Mouse (Mus musculus) heart, adult 2 months (tissue): ENCODE results near the gene Eif3b. TPM values are rescaled to one million over a fixed set of nuclear protein-coding genes. Genes with fewer than 3 reads are reported as not detected.

Experiments used
- DNase-seq, 2 experiments: peaks; one replicate each; pipeline ENCODE4 v3.0.0; 2021
- H3K27ac ChIP-seq: fragments of 200-600 bp; 2 replicates; pipeline ENCODE4 v1.8.1; 2022
- H3K27me3 ChIP-seq: fragments of 200-500 bp; 2 replicates; pipeline ENCODE4 v1.6.1; 2012; ENCODE audit warnings: mild to moderate bottlenecking, low read length, inconsistent platforms, mixed read lengths; ENCODE audit not compliant: control insufficient read depth, insufficient read depth
- H3K36me3 ChIP-seq: fragments of 200-500 bp; 2 replicates; pipeline ENCODE4 v1.6.1; 2012; ENCODE audit warnings: low read length, inconsistent platforms; ENCODE audit not compliant: control insufficient read depth, insufficient read depth
- H3K4me1 ChIP-seq: fragments of 200-500 bp; 2 replicates; pipeline ENCODE4 v1.6.1; 2011; ENCODE audit warnings: low read length; ENCODE audit not compliant: control insufficient read depth, insufficient read depth
- H3K4me3 ChIP-seq: fragments of 200-600 bp; 2 replicates; pipeline ENCODE4 v1.8.1; 2022
- H3K79me2 ChIP-seq: fragments of 200-500 bp; replicated peaks from 2 replicates; pipeline ENCODE4 v1.6.1; 2012; ENCODE audit warnings: mild to moderate bottlenecking, inconsistent platforms, low read length, moderate library complexity, mixed read lengths; ENCODE audit not compliant: control insufficient read depth, insufficient read depth
- H3K9ac ChIP-seq: fragments of 200-500 bp; 2 replicates; pipeline ENCODE4 v1.6.1; 2012; ENCODE audit warnings: low read depth, mild to moderate bottlenecking, control low read depth, inconsistent platforms, low read length, mixed read lengths
- CTCF ChIP-seq: fragments of 200-600 bp; IDR thresholded peaks from 2 replicates; pipeline ENCODE4 v1.8.1; 2022; ENCODE audit warnings: antibody characterized with exemption, mild to moderate bottlenecking, moderate library complexity
- EP300 ChIP-seq: fragments of 200-500 bp; IDR thresholded peaks from 2 replicates; pipeline ENCODE4 v1.6.1; 2011; ENCODE audit warnings: low read depth, low read length, control low read depth; ENCODE audit not compliant: insufficient read depth
- POLR2A ChIP-seq: fragments of 200-500 bp; IDR thresholded peaks from 2 replicates; pipeline ENCODE4 v1.6.1; 2011; ENCODE audit warnings: mild to moderate bottlenecking, low read depth, low read length, control low read depth; ENCODE audit not compliant: insufficient read depth
- WGBS: fragments of 180-500 bp; shearing (Covaris S2); methylation state at CpG from one replicate; pipeline ENCODE4 v1.1.7; 2018; 5-methylcytosine and 5-hydroxymethylcytosine counted together
- intact Hi-C: fragments of 180-260 bp; cut with DNase I; formaldehyde crosslinking; loops from one replicate; pipeline ENCODE4 v1.15.1; 2025
- polyA plus RNA-seq: library from polyadenylated mRNA; depleted of rRNA; stranded (reverse); fragments of >200 nt; gene quantifications from 2 replicates; pipeline ENCODE4 v1.2.3, GENCODE M21; 2012
- total RNA-seq, 2 experiments: library from RNA; stranded (reverse); gene quantifications; 2 replicates each; pipeline ENCODE4 v1.2.3; 2021

Eif3b gene
- total and polyA plus RNA-seq, 3 experiments, result 49.0 to 95.2 (median 86.9) TPM

GRCm38 (mm10) chr5:140383559-140383958 lies 35.6 kb upstream of the Eif3b start:
- no peak overlapping the region for H3K4me3 ChIP-seq
- H3K79me2 ChIP-seq, result peaks cover 1% of the 10 kb centered on the region
- DNase-seq, result no peak
- TF ChIP-seq POLR2A (no peak), CTCF (no peak), EP300 (no peak)
- WGBS, result 30% methylated on average over 7 of the region's 7 CpGs
- no peaks in the 10 kb centered on the region for H3K36me3 ChIP-seq
- intact Hi-C loops, result no loop called here
- no peaks in the 10 kb centered on the region for H3K27me3 ChIP-seq
- H3K9ac ChIP-seq, result no peak overlapping the region
- no peak overlapping the region for H3K27ac ChIP-seq
- H3K4me1 ChIP-seq, result peaks cover 7% of the 10 kb centered on the region

GRCm38 (mm10) chr5:140384462-140384861 lies 34.7 kb upstream of the Eif3b start:
- no peak overlapping the region for H3K27ac ChIP-seq
- no peaks in the 10 kb centered on the region for H3K36me3 ChIP-seq
- H3K4me3 ChIP-seq, result no peak overlapping the region
- no peak overlapping the region for H3K9ac ChIP-seq
- intact Hi-C loops, result no loop called here
- DNase-seq, result no peak
- TF ChIP-seq EP300, result no peak
- TF ChIP-seq CTCF, result no peak
- no peak for TF ChIP-seq POLR2A
- H3K4me1 ChIP-seq, result peaks cover 6% of the 10 kb centered on the region
- H3K27me3 ChIP-seq, result no peaks in the 10 kb centered on the region
- WGBS, result 94% methylated on average over 1 of the region's 1 CpGs
- H3K79me2 ChIP-seq, result peaks cover 1% of the 10 kb centered on the region

GRCm38 (mm10) chr5:140387236-140387635 lies 31.9 kb upstream of the Eif3b start:
- no peak for TF ChIP-seq CTCF
- TF ChIP-seq POLR2A, result no peak
- WGBS, result 87% methylated on average over 7 of the region's 7 CpGs
- no peak overlapping the region for H3K27ac ChIP-seq
- intact Hi-C loops, result loop anchor here (5.0 kb wide), 1 partner anchor 55 kb away; the partner anchor contains the start of gene Mrm2
- no peaks in the 10 kb centered on the region for H3K27me3 ChIP-seq
- H3K36me3 ChIP-seq, result no peaks in the 10 kb centered on the region
- H3K4me1 ChIP-seq, result peaks cover 6% of the 10 kb centered on the region
- H3K9ac ChIP-seq, result no peak overlapping the region
- DNase-seq, result no peak
- H3K4me3 ChIP-seq, result no peak overlapping the region
- H3K79me2 ChIP-seq, result peaks cover 1% of the 10 kb centered on the region

- Histone ChIP-seq H3K27me3 (no peaks in the 10 kb centered on the region), H3K4me1 (peaks cover 6% of the 10 kb centered on the region), H3K79me2 (peaks cover 1% of the 10 kb centered on the region), H3K9ac (no peak overlapping the region), H3K36me3 (no peaks in the 10 kb centered on the region), H3K4me3 (peak overlapping the region; percentile 62), H3K27ac (peak overlapping the region; percentile 58; the same call in 1 of the 2 replicates)
- whole genome bisulfite sequencing, result 69% methylated on average over 12 of the region's 12 CpGs
- intact Hi-C loops, result loop anchor here (2.0 to 5.0 kb wide), 3 partner anchors 31 to 149 kb away; partner anchors contain the start of genes Eif3b and Mrm2
- TF ChIP-seq POLR2A (no peak), EP300 (no peak), CTCF (no peak)
- no peak for DNase-seq
Measured at GRCm38 (mm10) chr5:140387816-140388510, 31.2 kb upstream of the Eif3b start.

- Histone ChIP-seq H3K36me3 (no peaks in the 10 kb centered on the region), H3K4me3 (peak within 1 kb of the TSS; percentile 62), H3K27ac (peak within 1 kb of the TSS; percentile 58), H3K4me1 (peaks cover 2% of the 10 kb centered on the region; the same call in 1 of the 2 replicates), H3K79me2 (peaks cover 1% of the 10 kb centered on the region; the same call in 1 of the 2 replicates), H3K9ac (peak within 1 kb of the TSS; percentile 81), H3K27me3 (no peaks in the 10 kb centered on the region)
- TF ChIP-seq POLR2A, result peak; percentile 73
- no peak for TF ChIP-seq CTCF
- no peak for TF ChIP-seq EP300
- peak; percentile 98 for DNase-seq
- intact Hi-C loops, result loop anchor here (2.0 to 5.0 kb wide), 3 partner anchors 30 to 148 kb away; partner anchors contain the start of genes Eif3b and Mrm2
- WGBS, result 1% methylated on average over 55 of the region's 63 CpGs
Measured at GRCm38 (mm10) chr5:140388588-140389576, 30.2 kb upstream of the Eif3b start, which contains the start of gene Snx8. TSS of gene Snx8 (minus strand) at chr5:140389262.
